ENCODE assay signal across 11 mouse cellular contexts in the genomic region with DNA sequence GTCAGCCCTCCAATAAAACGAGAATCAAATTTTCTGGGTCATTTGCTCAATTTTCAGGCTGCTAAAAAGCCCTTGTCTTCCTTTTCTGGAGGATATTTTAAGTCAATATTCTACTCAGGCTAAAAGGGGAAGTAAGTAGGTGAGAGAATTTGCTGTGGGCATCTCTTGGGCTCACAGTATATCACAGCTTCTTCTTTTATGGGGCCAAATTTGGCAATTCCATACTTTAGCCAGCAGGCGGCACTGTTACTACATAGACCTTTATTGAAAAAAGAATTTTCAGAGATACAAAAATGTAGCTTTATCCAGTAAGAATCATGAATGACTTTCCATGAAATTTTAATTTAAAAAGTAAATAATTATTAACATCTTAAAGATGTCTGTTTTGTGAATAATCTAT. TPM values are rescaled to one million over a fixed set of nuclear protein-coding genes. Genes with fewer than 3 reads are reported as not detected.
DNase-seq lines count a peak whose midpoint lies in the region; ATAC-seq and TF ChIP-seq lines count a peak whose summit lies in the region.
"Had no signal": no experiment of that assay in that cellular context is flagged by ENCODE, and none has a peak within 500 bp of the region (broad histone marks: within the 10 kb centered on the region; RNA-seq: fewer than 3 reads in every experiment).

No protein-coding gene starts in this region.

- WGBS in midbrain, embryonic 14.5 days = 48% methylated on average over 2 of the region's 2 CpGs
- WGBS in midbrain, embryonic 15.5 days = 44% methylated on average over 2 of the region's 2 CpGs
- 34% methylated on average over 2 of the region's 2 CpGs for WGBS in liver, postnatal 0 days (ENCODE audit: insufficient replicate concordance)

- peak; percentile 1 to 6 for DNase-seq in heart, postnatal 10 days
- no peak for DNase-seq in heart, postnatal 25 days (ENCODE audit: low spot score)
- DNase-seq in midbrain, embryonic 14.5 days = peak; percentile 83
- DNase-seq in brain, embryonic 14.5 days (ENCODE audit: low read depth) = peak; percentile 54
- no peak for DNase-seq in liver, postnatal 0 days
- DNase-seq in kidney, postnatal 10 days = no peak

- intact Hi-C loops in heart, postnatal 10 days (cut with DNase I) = no loop called here
- intact Hi-C loops in heart, postnatal 25 days (cut with DNase I) = no loop called here

- H3K4me2 ChIP-seq in midbrain, embryonic 14.5 days (ENCODE audit: low read length) = no peak overlapping the region
- no peak overlapping the region for H3K4me2 ChIP-seq in midbrain, embryonic 15.5 days
- H3K4me2 ChIP-seq in liver, postnatal 0 days (ENCODE audit: low read depth, low read length) = no peak overlapping the region

- TF ChIP-seq POLR2A in brain, embryonic 14.5 days (IDR thresholded peaks at IDR 0.05; ENCODE audit: borderline replicate concordance, extremely low read depth, insufficient read depth, insufficient read length, poor library complexity, severe bottlenecking) = no peak

- H3K27ac ChIP-seq in midbrain, embryonic 14.5 days (replicated peaks; ENCODE audit: low read depth, low read length) = no peak overlapping the region
- no peak overlapping the region for H3K27ac ChIP-seq in midbrain, embryonic 15.5 days
- no peak overlapping the region for H3K27ac ChIP-seq in liver, postnatal 0 days (ENCODE audit: low read depth)

- no peaks in the 10 kb centered on the region for H3K36me3 ChIP-seq in midbrain, embryonic 14.5 days (ENCODE audit: control insufficient read depth, insufficient read depth, low read length)
- H3K36me3 ChIP-seq in midbrain, embryonic 15.5 days (replicated peaks) = no peaks in the 10 kb centered on the region
- no peaks in the 10 kb centered on the region for H3K36me3 ChIP-seq in liver, postnatal 0 days (replicated peaks; ENCODE audit: insufficient read depth, low read length)

- TF ChIP-seq CTCF in brain, embryonic 14.5 days (IDR thresholded peaks at IDR 0.05; ENCODE audit: borderline replicate concordance, extremely low read depth, insufficient read depth, insufficient read length) = peak; percentile 42; the same call in 1 of the 2 replicates
- peak; percentile 50 for TF ChIP-seq CTCF in liver, postnatal 0 days (IDR thresholded peaks at IDR 0.05; ENCODE audit: low read depth)

- H3K4me3 ChIP-seq in midbrain, embryonic 14.5 days (replicated peaks; ENCODE audit: low read depth, low read length) = no peak overlapping the region
- H3K4me3 ChIP-seq in midbrain, embryonic 15.5 days = no peak overlapping the region
- H3K4me3 ChIP-seq in liver, postnatal 0 days (ENCODE audit: low read depth, low read length) = no peak overlapping the region

- no peak for TF ChIP-seq EP300 in liver, postnatal 0 days (IDR thresholded peaks at IDR 0.05; ENCODE audit: low read depth)

- H3K27me3 ChIP-seq in midbrain, embryonic 14.5 days (ENCODE audit: control insufficient read depth, insufficient read depth, low read length) = no peaks in the 10 kb centered on the region
- H3K27me3 ChIP-seq in midbrain, embryonic 15.5 days (replicated peaks) = no peaks in the 10 kb centered on the region
- no peaks in the 10 kb centered on the region for H3K27me3 ChIP-seq in liver, postnatal 0 days (ENCODE audit: insufficient read depth, low read length)

- no peak overlapping the region for H3K9ac ChIP-seq in midbrain, embryonic 14.5 days (replicated peaks; ENCODE audit: low read length)
- H3K9ac ChIP-seq in midbrain, embryonic 15.5 days = no peak overlapping the region
- no peak overlapping the region for H3K9ac ChIP-seq in liver, postnatal 0 days (replicated peaks)

- H3K9me3 ChIP-seq in midbrain, embryonic 14.5 days (ENCODE audit: control insufficient read depth, low read length) = no peaks in the 10 kb centered on the region
- H3K9me3 ChIP-seq in midbrain, embryonic 15.5 days = no peaks in the 10 kb centered on the region
- H3K9me3 ChIP-seq in liver, postnatal 0 days (ENCODE audit: low read length) = no peaks in the 10 kb centered on the region

- ATAC-seq in midbrain, embryonic 14.5 days (ENCODE audit: low FRiP score, low TSS enrichment) = no peak
- ATAC-seq in midbrain, embryonic 15.5 days (replicated peaks) = no peak
- ATAC-seq in liver, postnatal 0 days = no peak
- ATAC-seq in activated CD4-positive, CD25-positive, alpha-beta regulatory T cell, adult 4 months = no peak

- no peaks in the 10 kb centered on the region for H3K4me1 ChIP-seq in midbrain, embryonic 14.5 days (ENCODE audit: control insufficient read depth, insufficient read depth, low read length)
- H3K4me1 ChIP-seq in midbrain, embryonic 15.5 days = no peaks in the 10 kb centered on the region
- H3K4me1 ChIP-seq in liver, postnatal 0 days (ENCODE audit: insufficient read depth) = no peaks in the 10 kb centered on the region

RNA-seq across cellular contexts. Expression of a gene that starts 18.8 kb away (rescaled TPM):
- not detected for total RNA-seq in heart, postnatal 10 days (2021)
- not detected for total RNA-seq in heart, postnatal 25 days (2021)
- not detected in 2 replicates for polyA plus RNA-seq in midbrain, embryonic 14.5 days (2014; fragmentation: Nextera tagmentation; extraction: Ambion mirVana)
- not detected in 2 replicates for polyA plus RNA-seq in midbrain, embryonic 15.5 days (2015; fragmentation: Nextera tagmentation; extraction: Ambion mirVana)
- 0.24 and 1.1 TPM in 2 replicates for polyA plus RNA-seq in brain, embryonic 14.5 days (2012; rRNA removed)
- not detected in 2 replicates for polyA plus RNA-seq in liver, postnatal 0 days (2015; fragmentation: Nextera tagmentation; extraction: Ambion mirVana)
- not detected for polyA plus RNA-seq in activated CD4-positive, CD25-positive, alpha-beta regulatory T cell, adult 4 months (2017; shearing (Covaris generic))
- polyA plus RNA-seq: gonadal fat pad, adult 2 months; liver, embryonic 16.5 days; small intestine, adult 2 months had no signal

Comparison
In these comparisons a context has a peak if more than half of its experiments do, and no peak if none do; other contexts are left out.
1. DNase-seq: peak in heart, postnatal 10 days (2 of 2), midbrain, embryonic 14.5 days (single experiment) and brain, embryonic 14.5 days (single experiment); none in heart, postnatal 25 days (single experiment), liver, postnatal 0 days (single experiment) and kidney, postnatal 10 days (single experiment).